Mouse (Mus musculus) left cerebral cortex, postnatal 36 days (tissue): ENCODE data around the gene Gsdmc3. TPM values are rescaled to one million over a fixed set of nuclear protein-coding genes. Genes with fewer than 3 reads are reported as not detected.
"Not testable (repeated sequence)": the region's sequence is repeated elsewhere in the genome, so short reads cannot be mapped to it uniquely, and the experiment has no call there.

Experiments used
- DNase-seq, 2 experiments: peaks; one replicate each; pipeline ENCODE4 v3.0.0; 2021 to 2022; ENCODE audit warnings: low spot score in 2 of 2, mixed read lengths in 1 of 2
- intact Hi-C: fragments of 180-260 bp; cut with DNase I; formaldehyde crosslinking; loops from one replicate; pipeline ENCODE4 v1.15.1; 2025
- total RNA-seq, 2 experiments: library from RNA; stranded (reverse); gene quantifications; 2 replicates each; pipeline ENCODE4 v1.2.3; 2021

The Gsdmc3 gene
- total RNA-seq: not detected

- intact Hi-C loops, DNase-seq: not testable (repeated sequence)
These were observed at the start of gene Gsdmc3 for GRCm38 (mm10) chr15:63878458-63878857. TSS of gene Gsdmc3 (minus strand) at chr15:63878558.

- no peak for DNase-seq
- intact Hi-C loops: no loop called here
These were observed 47.8 kb upstream of the Gsdmc3 start for GRCm38 (mm10) chr15:63926201-63926600.

- intact Hi-C loops: no loop called here
- DNase-seq: no peak
These were observed 46.1 kb upstream of the Gsdmc3 start for GRCm38 (mm10) chr15:63924484-63924883.

DNA sequence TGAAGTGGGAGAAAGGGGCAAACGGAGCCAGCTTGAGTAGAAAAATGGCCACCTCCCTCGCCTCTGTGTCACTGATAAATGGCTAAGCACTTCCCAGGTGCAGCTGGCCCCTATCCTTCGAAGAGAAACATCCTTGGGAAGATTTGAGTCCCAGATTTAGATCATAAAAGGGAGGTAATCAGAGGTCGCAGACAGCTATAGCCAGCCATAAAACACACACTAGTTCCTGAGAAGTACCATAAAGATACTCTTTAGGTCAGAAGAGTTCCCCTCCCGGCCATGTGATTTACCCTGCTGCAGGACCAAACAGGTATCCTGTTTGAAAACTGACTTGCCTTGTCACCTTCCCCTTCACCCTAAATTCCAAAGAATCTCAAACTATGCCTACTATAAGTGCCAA, 43.3 kb upstream of the Gsdmc3 start:
- intact Hi-C loops, DNase-seq: not testable (repeated sequence)

DNA sequence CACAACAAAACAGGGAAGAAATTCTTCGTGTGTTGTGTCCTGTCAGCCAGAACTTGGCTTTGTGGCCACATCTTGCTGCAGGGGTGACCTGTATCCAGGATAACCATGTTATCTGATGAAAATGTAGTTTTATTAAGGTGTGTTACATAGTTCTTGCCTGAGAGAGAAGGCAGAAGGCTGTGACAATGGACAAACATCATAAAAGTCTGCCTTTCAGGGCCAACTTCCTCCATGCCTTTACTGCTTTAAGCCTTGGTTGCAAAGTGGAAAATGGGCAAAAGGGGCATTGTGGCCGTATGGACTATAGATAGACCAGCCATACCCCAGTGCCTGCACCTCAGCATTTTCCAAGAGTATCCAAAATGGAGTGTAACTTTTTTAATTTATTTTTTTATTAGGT, 41.4 kb upstream of the Gsdmc3 start:
- DNase-seq, intact Hi-C loops: not testable (repeated sequence)

- intact Hi-C loops, DNase-seq: not testable (repeated sequence)
These were observed 38.2 kb upstream of the Gsdmc3 start for GRCm38 (mm10) chr15:63916584-63916983.

GRCm38 (mm10) chr15:63912197-63912596, 33.8 kb upstream of the Gsdmc3 start, which contains the start of gene Gsdmc4:
TSS of gene Gsdmc4 (minus strand) at chr15:63912297.
- intact Hi-C loops, DNase-seq: not testable (repeated sequence)

- DNase-seq, intact Hi-C loops: not testable (repeated sequence)
These were observed 31.5 kb upstream of the Gsdmc3 start for GRCm38 (mm10) chr15:63909896-63910295.

- DNase-seq, intact Hi-C loops: not testable (repeated sequence)
These were observed 17.4 kb upstream of the Gsdmc3 start for GRCm38 (mm10) chr15:63895560-63896353.

- DNase-seq, intact Hi-C loops: not testable (repeated sequence)
These were observed 10.1 kb upstream of the Gsdmc3 start for GRCm38 (mm10) chr15:63888440-63888839.

DNA sequence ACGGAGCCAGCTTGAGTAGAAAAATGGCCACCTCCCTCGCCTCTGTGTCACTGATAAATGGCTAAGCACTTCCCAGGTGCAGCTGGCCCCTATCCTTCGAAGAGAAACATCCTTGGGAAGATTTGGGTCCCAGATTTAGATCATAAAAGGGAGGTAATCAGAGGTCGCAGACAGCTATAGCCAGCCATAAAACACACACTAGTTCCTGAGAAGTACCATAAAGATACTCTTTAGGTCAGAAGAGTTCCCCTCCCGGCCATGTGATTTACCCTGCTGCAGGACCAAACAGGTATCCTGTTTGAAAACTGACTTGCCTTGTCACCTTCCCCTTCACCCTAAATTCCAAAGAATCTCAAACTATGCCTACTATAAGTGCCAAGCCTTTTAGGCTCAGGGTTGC, 9.6 kb upstream of the Gsdmc3 start:
- DNase-seq, intact Hi-C loops: not testable (repeated sequence)

DNA sequence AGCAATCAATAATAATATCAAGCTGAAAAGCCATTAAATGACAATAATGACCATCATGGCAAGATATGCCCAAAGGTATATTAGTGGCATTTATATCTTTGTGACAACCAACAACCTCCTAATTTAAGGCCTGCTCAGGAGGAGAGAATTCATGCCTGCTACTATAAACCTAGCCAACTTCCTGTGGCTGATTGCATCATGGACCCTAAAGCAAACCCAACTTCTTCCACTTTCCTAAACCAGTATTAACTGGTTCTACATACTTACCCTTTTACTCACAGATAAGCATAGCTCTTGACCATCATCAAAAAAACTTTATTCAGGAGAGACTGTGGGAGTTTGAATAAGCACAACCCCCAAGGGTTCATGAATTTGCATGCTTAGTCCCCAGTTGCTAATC, 2.2 kb downstream of the Gsdmc3 start:
- intact Hi-C loops, DNase-seq: not testable (repeated sequence)

GRCm38 (mm10) chr15:63861965-63862364, 16.4 kb downstream of the Gsdmc3 start:
- intact Hi-C loops, DNase-seq: not testable (repeated sequence)

Other genes with a start within 250 kb of the Gsdmc3 start
- gene Gsdmc2, start 33.4 kb downstream of the Gsdmc3 start, total RNA-seq: not detected
- gene Gsdmc4, start 33.7 kb upstream of the Gsdmc3 start, total RNA-seq: not detected
- gene Fam49b, start 181.9 kb upstream of the Gsdmc3 start, total RNA-seq: 100 to 1,000 TPM; 178 to 186 TPM